Mouse (Mus musculus): Measurements from ENCODE around the gene Cfl2. TPM values are rescaled to one million over a fixed set of nuclear protein-coding genes. Genes with fewer than 3 reads are reported as not detected.
"Not testable (repeated sequence)": the region's sequence is repeated elsewhere in the genome, so short reads cannot be mapped to it uniquely, and the experiment has no call there.

Cfl2 gene
- 320 and 350 TPM in 2 replicates for polyA plus RNA-seq (2015; fragmentation: Nextera tagmentation; extraction: Ambion mirVana)

DNA sequence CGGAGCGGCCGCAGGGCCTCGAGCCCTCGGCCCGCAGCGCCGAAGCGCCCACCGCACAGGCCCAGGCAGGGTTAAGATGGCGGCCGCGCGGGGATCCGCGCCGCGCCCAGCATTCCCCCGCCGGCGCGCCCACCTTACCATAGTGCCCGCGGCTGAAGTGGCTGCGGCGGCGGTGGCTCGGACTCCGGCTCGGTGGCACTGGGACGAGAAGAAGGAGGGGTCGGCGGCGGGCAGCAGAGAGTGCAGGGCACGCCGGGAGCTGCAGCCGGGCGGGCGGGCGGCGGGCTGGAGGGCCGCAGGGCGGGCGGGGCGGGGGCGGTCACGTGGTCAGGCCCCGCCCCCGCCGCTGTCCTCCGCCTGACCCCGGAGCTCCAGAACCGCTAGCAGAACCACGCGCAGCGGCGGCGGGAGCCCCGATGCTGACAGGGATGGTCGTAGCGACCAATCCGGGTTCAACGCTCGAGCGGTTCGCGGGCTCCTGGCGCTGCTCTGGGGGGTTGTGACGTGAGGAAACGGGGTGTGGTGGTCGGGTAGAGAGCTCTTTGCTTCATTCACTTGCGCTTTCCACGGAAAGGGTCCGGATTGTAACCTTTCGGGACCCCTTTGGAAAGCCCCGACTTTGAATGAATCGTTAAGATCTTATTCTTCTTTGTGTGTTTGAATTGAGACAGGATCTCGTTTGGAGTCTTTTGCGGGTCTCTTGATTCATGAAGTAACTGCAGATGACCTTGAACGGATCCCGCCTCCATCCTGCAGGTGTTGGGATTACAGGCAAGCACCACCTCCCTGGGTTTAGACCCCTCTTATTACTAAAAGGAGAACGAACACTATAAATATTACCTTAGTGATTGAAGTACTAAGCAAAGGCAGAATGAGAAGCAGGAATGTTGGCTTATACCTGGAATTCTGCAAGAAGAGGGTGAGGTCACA lies at the start of gene Cfl2:
Cfl2 (minus strand) TSS at position 272 of the 930 bp plus-strand sequence.
- Histone ChIP-seq H3K4me3 (peak within 1 kb of the TSS; percentile 86), H3K4me1 (peaks cover 23% of the 10 kb centered on the region), H3K27me3 (no peaks in the 10 kb centered on the region), H3K27ac (replicated peaks) (peak within 1 kb of the TSS; percentile 98), H3K9ac (replicated peaks) (peak within 1 kb of the TSS; percentile 99), H3K36me3 (peaks cover 8% of the 10 kb centered on the region), H3K9me3 (no peaks in the 10 kb centered on the region), H3K4me2 (replicated peaks) (peak within 1 kb of the TSS; percentile 71)
- WGBS: under 1% methylated on average over 81 of the region's 82 CpGs
- ATAC-seq (replicated peaks): peak; percentile 93

DNA sequence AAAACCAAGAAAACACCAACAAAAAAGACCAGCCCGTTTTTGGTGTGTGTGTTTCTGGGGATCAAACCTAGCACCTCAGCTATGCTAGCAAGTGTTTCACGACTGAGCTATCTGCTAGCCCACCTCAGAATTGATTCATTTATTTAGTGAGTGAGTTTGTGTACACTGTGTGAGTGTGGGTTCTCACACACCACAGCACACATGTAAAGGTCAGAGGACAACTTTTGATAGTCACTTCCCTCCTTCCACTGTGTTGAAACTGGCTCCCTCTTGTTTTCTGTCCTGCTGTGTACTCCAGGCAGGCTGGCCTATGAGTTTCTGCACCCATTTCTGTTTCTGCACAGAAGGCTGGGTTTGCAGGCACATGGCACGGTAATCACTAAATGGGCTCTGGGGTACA lies 47.7 kb upstream of the Cfl2 start:
- H3K27me3 ChIP-seq: no peaks in the 10 kb centered on the region
- peaks cover 31% of the 10 kb centered on the region for H3K36me3 ChIP-seq
- no peak overlapping the region for H3K4me3 ChIP-seq
- H3K9me3 ChIP-seq: no peaks in the 10 kb centered on the region
- H3K4me1 ChIP-seq: no peaks in the 10 kb centered on the region
- ATAC-seq (replicated peaks): no peak
- no peak overlapping the region for H3K9ac ChIP-seq (replicated peaks)
- H3K27ac ChIP-seq (replicated peaks): no peak overlapping the region
- 90% methylated on average over 3 of the region's 3 CpGs for WGBS
- H3K4me2 ChIP-seq (replicated peaks): no peak overlapping the region

DNA sequence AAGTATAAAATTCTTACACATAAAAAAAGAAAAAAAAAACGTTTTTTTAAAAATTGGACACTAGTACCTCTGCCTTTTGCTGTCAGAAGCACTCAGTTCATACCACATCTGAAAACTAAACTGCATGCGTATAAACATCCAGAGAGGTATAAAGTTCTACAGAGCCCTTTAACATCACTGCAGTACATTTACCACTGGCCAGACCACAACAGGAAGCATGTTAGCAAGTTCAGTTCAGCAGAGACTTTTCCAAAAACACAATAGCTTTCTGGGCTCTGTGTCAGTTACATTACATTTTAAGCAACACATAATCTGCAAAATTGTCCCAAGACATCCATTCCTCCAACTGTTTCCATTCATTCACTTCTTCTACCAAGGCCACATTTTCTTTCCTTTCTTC lies 29.9 kb upstream of the Cfl2 start:
- not testable (repeated sequence) for H3K27ac ChIP-seq (replicated peaks); H3K4me3 ChIP-seq; H3K27me3 ChIP-seq; H3K9ac ChIP-seq (replicated peaks); H3K4me2 ChIP-seq (replicated peaks); H3K9me3 ChIP-seq; ATAC-seq (replicated peaks); H3K4me1 ChIP-seq
- WGBS: 70% methylated on average over 2 of the region's 2 CpGs
- peaks cover 10% of the 10 kb centered on the region; the same call in 1 of the 2 replicates for H3K36me3 ChIP-seq

DNA sequence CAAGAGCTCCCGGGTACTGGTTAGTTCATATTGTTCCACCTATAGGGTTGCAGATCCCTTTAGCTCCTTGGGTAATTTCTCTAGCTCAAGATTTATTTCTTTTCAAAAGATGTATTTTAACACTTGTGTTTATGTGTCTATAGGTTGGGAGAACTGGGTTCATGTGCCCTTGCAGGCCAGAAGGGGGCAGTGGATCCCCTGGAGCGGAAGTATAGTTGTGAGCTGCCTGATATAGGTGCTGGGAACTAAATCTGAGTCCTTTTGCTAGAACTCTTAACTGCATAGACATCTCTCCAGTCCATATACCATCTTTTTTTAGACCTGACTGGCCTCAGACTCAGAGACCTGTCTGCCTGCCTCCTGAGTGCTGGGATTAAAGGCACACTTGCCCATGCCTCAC lies 27.7 kb upstream of the Cfl2 start:
- no peaks in the 10 kb centered on the region for H3K27me3 ChIP-seq
- no peak overlapping the region for H3K9ac ChIP-seq (replicated peaks)
- no peak for ATAC-seq (replicated peaks)
- no peaks in the 10 kb centered on the region for H3K4me1 ChIP-seq
- 98% methylated on average over 2 of the region's 2 CpGs for WGBS
- 0 out of 2 replicates have a peak, but pooled peaks cover 3% of the 10 kb centered on the region for H3K36me3 ChIP-seq
- H3K27ac ChIP-seq (replicated peaks): no peak overlapping the region
- no peaks in the 10 kb centered on the region for H3K9me3 ChIP-seq
- no peak overlapping the region for H3K4me3 ChIP-seq
- H3K4me2 ChIP-seq (replicated peaks): no peak overlapping the region

DNA sequence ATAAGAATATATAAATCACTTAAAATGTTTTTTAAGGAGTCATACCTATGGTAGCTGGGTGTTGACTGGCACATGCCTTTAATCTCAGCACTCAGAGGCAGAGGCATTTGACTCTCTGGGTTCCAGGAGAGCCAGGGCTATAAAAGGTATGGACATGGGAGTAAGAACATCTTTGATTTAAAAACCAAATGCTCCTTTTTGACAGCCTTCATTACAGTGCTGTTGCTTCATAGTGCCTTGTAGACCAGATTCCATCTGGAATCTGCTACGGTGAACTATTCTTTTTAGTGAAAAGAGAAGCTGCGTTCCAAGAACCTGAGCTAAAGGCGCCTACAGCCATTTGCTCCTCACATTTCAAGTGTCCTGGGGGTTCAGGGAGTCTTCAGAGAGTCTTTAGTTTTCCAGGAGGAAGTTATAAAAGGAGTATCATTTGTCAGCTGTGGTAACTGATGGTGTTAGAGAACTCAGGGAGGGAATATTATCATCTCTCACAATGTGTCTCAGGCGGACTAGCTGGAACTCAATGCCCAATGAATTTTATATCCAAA lies 25.0 kb upstream of the Cfl2 start:
- no peak overlapping the region for H3K27ac ChIP-seq (replicated peaks)
- no peaks in the 10 kb centered on the region for H3K4me1 ChIP-seq
- no peaks in the 10 kb centered on the region for H3K9me3 ChIP-seq
- no peak overlapping the region for H3K4me3 ChIP-seq
- 89% methylated on average over 4 of the region's 4 CpGs for WGBS
- H3K36me3 ChIP-seq: no peaks in the 10 kb centered on the region
- no peak overlapping the region for H3K9ac ChIP-seq (replicated peaks)
- ATAC-seq (replicated peaks): no peak
- no peaks in the 10 kb centered on the region for H3K27me3 ChIP-seq
- H3K4me2 ChIP-seq (replicated peaks): no peak overlapping the region

DNA sequence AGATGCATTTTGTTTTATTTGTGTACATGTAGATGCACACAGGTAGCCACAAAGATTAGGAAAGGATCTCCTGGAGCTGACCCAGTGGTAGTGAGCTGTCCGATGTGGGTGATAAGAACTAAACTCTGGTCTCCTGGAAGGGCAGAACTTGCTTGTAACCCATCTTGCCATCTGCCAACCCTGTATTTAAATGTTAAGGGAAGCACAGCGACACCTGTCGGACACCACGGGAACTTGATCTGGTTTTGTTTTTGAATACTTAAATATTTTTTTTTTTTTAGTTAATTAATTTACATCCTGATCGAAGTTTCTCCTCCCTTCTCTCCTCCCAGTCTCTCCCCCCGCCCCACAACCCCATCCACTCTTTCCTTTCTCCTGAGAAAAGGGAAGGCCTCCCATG lies 17.0 kb upstream of the Cfl2 start:
- no peaks in the 10 kb centered on the region for H3K9me3 ChIP-seq
- no peaks in the 10 kb centered on the region for H3K27me3 ChIP-seq
- no peak overlapping the region for H3K4me3 ChIP-seq
- no peaks in the 10 kb centered on the region for H3K36me3 ChIP-seq
- H3K4me1 ChIP-seq: no peaks in the 10 kb centered on the region
- no peak overlapping the region for H3K4me2 ChIP-seq (replicated peaks)
- WGBS: 12% methylated on average over 6 of the region's 6 CpGs
- no peak overlapping the region for H3K27ac ChIP-seq (replicated peaks)
- no peak overlapping the region for H3K9ac ChIP-seq (replicated peaks)
- no peak for ATAC-seq (replicated peaks)

DNA sequence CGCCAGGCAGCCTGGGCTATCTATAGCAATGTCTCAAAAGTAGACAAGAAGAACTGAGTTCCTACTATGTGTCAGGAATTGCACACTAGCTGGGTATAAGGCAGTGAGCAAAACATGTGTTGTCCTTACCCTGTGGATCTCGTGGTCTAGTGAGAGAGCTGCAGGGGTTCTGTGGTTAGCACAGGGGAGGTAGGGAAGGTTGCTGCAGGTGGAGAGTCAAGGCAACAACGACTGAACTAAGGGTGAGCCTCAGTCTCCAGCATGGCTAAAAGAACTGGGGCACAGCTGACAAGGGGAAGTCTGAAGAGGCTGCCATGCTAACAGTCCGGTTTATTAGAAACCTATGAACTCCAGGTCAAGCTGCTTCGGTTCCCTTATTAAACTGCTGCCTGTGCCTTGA lies 16.5 kb upstream of the Cfl2 start:
- Histone ChIP-seq H3K9ac (replicated peaks) (no peak overlapping the region), H3K4me2 (replicated peaks) (no peak overlapping the region), H3K9me3 (no peaks in the 10 kb centered on the region), H3K27me3 (no peaks in the 10 kb centered on the region), H3K27ac (replicated peaks) (no peak overlapping the region), H3K4me3 (no peak overlapping the region), H3K36me3 (no peaks in the 10 kb centered on the region), H3K4me1 (no peaks in the 10 kb centered on the region)
- 76% methylated on average over 5 of the region's 5 CpGs for WGBS
- no peak for ATAC-seq (replicated peaks)

DNA sequence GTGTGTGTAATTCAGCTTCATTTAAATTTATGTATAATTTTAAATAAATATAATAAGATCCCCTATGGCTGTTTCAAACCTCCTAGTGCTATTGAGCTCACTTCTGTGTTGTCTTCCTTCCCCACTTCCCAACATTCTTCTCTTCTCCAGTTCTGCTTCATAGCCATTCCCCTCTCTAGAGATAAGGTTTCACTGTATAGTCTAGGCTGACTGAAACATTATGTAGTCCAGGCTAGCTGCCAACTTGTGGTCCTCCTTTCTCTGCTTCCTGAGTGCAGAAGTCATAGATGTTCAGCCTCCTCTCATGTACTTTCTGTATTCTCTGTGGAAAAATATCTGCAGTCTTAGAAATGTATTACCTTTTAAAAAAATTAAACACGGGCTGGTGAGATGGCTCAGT lies 15.2 kb upstream of the Cfl2 start:
- no peak overlapping the region for H3K27ac ChIP-seq (replicated peaks)
- no peak overlapping the region for H3K4me3 ChIP-seq
- 85% methylated on average over 1 of the region's 1 CpGs for WGBS
- no peak overlapping the region for H3K9ac ChIP-seq (replicated peaks)
- ATAC-seq (replicated peaks): no peak
- H3K9me3 ChIP-seq: no peaks in the 10 kb centered on the region
- no peaks in the 10 kb centered on the region for H3K4me1 ChIP-seq
- H3K4me2 ChIP-seq (replicated peaks): no peak overlapping the region
- H3K36me3 ChIP-seq: no peaks in the 10 kb centered on the region
- no peaks in the 10 kb centered on the region for H3K27me3 ChIP-seq

DNA sequence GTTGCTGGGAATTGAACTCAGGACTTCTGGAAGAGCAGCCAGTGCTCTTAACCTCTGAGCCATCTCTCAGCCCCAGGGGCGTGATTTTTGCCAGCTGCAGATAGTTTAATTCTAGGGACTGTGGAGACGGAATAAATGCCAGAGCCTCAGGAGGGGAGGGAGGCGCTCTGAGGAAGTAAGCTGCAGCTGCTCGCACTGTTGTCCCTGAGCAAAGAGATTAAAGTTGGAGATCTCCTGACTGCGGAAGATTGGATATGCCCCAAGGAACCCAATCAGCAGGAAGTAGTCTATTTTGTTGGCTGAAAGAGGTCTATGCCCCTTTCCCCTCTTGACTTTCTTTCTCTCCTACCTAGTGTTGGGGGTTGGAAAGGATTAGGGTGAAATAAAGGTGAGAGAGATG lies 14.2 kb upstream of the Cfl2 start:
- Histone ChIP-seq H3K36me3 (no peaks in the 10 kb centered on the region), H3K27me3 (no peaks in the 10 kb centered on the region), H3K27ac (replicated peaks) (no peak overlapping the region), H3K9ac (replicated peaks) (no peak overlapping the region), H3K4me1 (no peaks in the 10 kb centered on the region), H3K4me2 (replicated peaks) (no peak overlapping the region), H3K9me3 (no peaks in the 10 kb centered on the region), H3K4me3 (no peak overlapping the region)
- no peak for ATAC-seq (replicated peaks)
- WGBS: 36% methylated on average over 5 of the region's 5 CpGs

DNA sequence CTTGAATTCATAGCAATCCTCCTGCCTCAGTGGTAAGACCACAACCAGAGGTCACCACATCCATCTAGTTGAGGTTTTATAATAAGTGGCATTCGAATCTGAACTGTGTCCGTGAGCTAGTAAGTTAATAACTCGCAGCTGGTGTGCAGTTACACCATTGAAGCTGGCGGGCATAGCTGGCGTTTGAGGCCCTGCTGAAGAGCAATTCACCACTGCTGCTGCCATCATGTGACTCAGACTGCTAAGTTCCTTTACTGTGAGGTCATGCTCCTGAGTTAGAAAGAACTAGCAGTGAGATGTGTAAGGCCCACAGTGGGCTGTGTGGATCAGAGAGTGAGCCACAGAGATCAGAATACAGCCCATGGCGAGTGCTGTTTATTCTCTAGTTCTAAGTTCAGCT lies 12.0 kb upstream of the Cfl2 start:
- H3K27ac ChIP-seq (replicated peaks): no peak overlapping the region
- no peak overlapping the region for H3K4me3 ChIP-seq
- H3K9ac ChIP-seq (replicated peaks): no peak overlapping the region
- no peak for ATAC-seq (replicated peaks)
- H3K4me1 ChIP-seq: no peaks in the 10 kb centered on the region
- no peaks in the 10 kb centered on the region for H3K27me3 ChIP-seq
- no peaks in the 10 kb centered on the region for H3K36me3 ChIP-seq
- WGBS: 71% methylated on average over 6 of the region's 6 CpGs
- H3K9me3 ChIP-seq: no peaks in the 10 kb centered on the region
- no peak overlapping the region for H3K4me2 ChIP-seq (replicated peaks)

DNA sequence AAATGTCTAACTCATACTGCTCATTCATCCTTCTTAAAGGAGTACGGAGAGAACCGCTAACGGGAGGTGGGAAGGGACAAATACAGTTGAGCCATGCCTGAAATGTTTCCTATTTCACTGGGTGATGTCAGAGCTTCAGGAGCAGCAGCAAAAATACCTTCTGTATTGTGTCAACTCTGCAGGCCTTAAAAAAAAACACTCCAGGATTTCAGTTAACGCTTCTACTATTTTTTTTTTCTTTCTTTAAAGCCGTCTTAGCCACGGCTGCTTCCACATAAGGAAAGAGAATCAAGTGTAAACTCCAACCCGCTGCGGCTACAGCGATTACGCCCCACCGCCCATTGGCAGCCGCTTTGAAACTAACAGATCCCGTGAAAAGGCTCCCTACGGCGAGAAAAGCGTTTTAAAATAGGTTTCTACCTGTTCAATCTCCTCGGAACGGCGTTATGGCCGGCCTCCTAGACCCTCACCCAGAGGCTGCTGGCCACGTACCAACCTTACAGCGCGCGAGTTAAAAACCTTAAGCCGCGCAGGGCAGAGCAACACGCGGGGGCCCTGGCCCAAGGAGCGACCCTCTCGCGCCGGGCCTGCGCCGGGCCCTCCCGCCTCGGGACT lies 579 bp downstream of the Cfl2 start:
- Histone ChIP-seq H3K9me3 (no peaks in the 10 kb centered on the region), H3K9ac (replicated peaks) (peak overlapping the region; percentile 99), H3K4me3 (peak overlapping the region; percentile 86), H3K4me1 (peaks cover 23% of the 10 kb centered on the region), H3K27me3 (no peaks in the 10 kb centered on the region), H3K36me3 (peaks cover 11% of the 10 kb centered on the region), H3K4me2 (replicated peaks) (peak overlapping the region; percentile 71), H3K27ac (replicated peaks) (peak overlapping the region; percentile 98)
- WGBS: under 1% methylated on average over 36 of the region's 36 CpGs
- no peak for ATAC-seq (replicated peaks)

DNA sequence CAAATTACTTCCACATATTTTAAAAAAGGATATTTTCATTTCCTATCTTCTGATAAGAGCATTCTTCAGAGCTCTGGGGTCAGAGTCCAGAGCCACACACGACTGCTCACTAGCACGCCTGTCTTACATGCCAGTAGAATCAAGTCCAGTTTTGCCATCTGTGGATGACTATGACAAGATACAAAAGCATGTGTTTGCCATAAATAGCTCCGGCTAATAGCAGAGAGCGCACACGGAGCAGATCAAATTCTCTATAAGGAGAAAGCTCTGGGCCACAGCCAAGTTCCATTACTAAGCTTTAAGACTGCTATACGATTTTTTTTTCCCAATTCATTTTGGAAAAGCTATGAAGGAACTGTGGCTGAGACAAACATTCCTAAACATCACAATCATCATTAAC lies 3.1 kb downstream of the Cfl2 start:
- Histone ChIP-seq H3K36me3 (peaks cover 17% of the 10 kb centered on the region), H3K27me3 (no peaks in the 10 kb centered on the region), H3K4me2 (replicated peaks) (peak overlapping the region; percentile 33), H3K9ac (replicated peaks) (peak overlapping the region; percentile 19; the same call in 1 of the 2 replicates), H3K4me3 (peak overlapping the region; percentile 22), H3K27ac (replicated peaks) (0 out of 2 replicates have a peak overlapping the region, but pooled peaks have one; percentile 34), H3K9me3 (no peaks in the 10 kb centered on the region), H3K4me1 (peaks cover 23% of the 10 kb centered on the region)
- 44% methylated on average over 6 of the region's 6 CpGs for WGBS
- no peak for ATAC-seq (replicated peaks)

All from forebrain, embryonic 15.5 days (tissue).